Mouse (Mus musculus) midbrain, embryonic 15.5 days (tissue): ENCODE data around the gene Wif1. TPM values are rescaled to one million over a fixed set of nuclear protein-coding genes. Genes with fewer than 3 reads are reported as not detected.

ENCODE experiments used
- polyA plus RNA-seq: library from polyadenylated mRNA; unstranded; fragments of >200 nt; fragmentation: Nextera tagmentation; extraction: Ambion mirVana; gene quantifications from 2 replicates; pipeline ENCODE4 v1.2.1, GENCODE M21; 2015

Gene Wif1
- polyA plus RNA-seq, 1 experiment from 2014 or later = 13.1 TPM

Other genes with a start within 250 kb of the Wif1 start
- 0.84 and 1.4 TPM in 2 replicates for gene Msrb3, start 134.9 kb upstream of the Wif1 start, polyA plus RNA-seq
- gene Lemd3, start 54.6 kb upstream of the Wif1 start, polyA plus RNA-seq = 2.9 and 3.1 TPM in 2 replicates